Mouse (Mus musculus) CD4-positive, CD25-positive, alpha-beta regulatory T cell, adult 2 months (primary cell): ENCODE measurements around the gene Tnxb.
"Not testable (repeated sequence)": the region's sequence is repeated elsewhere in the genome, so short reads cannot be mapped to it uniquely, and the experiment has no call there.

Experiments
- DNase-seq: peaks from one replicate; pipeline ENCODE4 v3.0.0-alpha.2; 2012; ENCODE audit warnings: low read depth, low spot score

Gene Tnxb

GRCm38 (mm10) chr17:34683686-34684220 lies 13.4 kb downstream of the Tnxb start:
- DNase-seq = no peak

GRCm38 (mm10) chr17:34684253-34684893 lies 14.0 kb downstream of the Tnxb start:
- DNase-seq = no peak

- no peak for DNase-seq
These were observed 15.1 kb downstream of the Tnxb start for GRCm38 (mm10) chr17:34685120-34686110.

GRCm38 (mm10) chr17:34688889-34689288 lies 18.6 kb downstream of the Tnxb start:
- DNase-seq = no peak

- DNase-seq = no peak
These were observed 20.1 kb downstream of the Tnxb start for GRCm38 (mm10) chr17:34690458-34690857.

- no peak for DNase-seq
These were observed 22.6 kb downstream of the Tnxb start for GRCm38 (mm10) chr17:34692906-34693305.

GRCm38 (mm10) chr17:34699575-34700408 lies 29.5 kb downstream of the Tnxb start:
- DNase-seq = no peak

GRCm38 (mm10) chr17:34700671-34701071 lies 30.3 kb downstream of the Tnxb start:
- DNase-seq = no peak

GRCm38 (mm10) chr17:34706476-34706875 lies 36.1 kb downstream of the Tnxb start:
- DNase-seq = not testable (repeated sequence)

GRCm38 (mm10) chr17:34712951-34713350 lies 42.6 kb downstream of the Tnxb start:
- DNase-seq = peak; percentile 45

- not testable (repeated sequence) for DNase-seq
These were observed 44.0 kb downstream of the Tnxb start for GRCm38 (mm10) chr17:34714181-34714907.

- DNase-seq = not testable (repeated sequence)
These were observed 44.6 kb downstream of the Tnxb start for GRCm38 (mm10) chr17:34714908-34715445.

GRCm38 (mm10) chr17:34715451-34715850 lies 45.1 kb downstream of the Tnxb start:
- not testable (repeated sequence) for DNase-seq

- no peak for DNase-seq
These were observed 45.9 kb downstream of the Tnxb start for GRCm38 (mm10) chr17:34716247-34716646.

- no peak for DNase-seq
These were observed 47.1 kb downstream of the Tnxb start for GRCm38 (mm10) chr17:34717401-34717800.

- not testable (repeated sequence) for DNase-seq
These were observed 49.6 kb downstream of the Tnxb start for GRCm38 (mm10) chr17:34719886-34720285.

GRCm38 (mm10) chr17:34722238-34722637 lies 51.9 kb downstream of the Tnxb start:
- DNase-seq = not testable (repeated sequence)

- no peak for DNase-seq
These were observed 52.7 kb downstream of the Tnxb start for GRCm38 (mm10) chr17:34723066-34723465.

- DNase-seq = no peak
These were observed 57.6 kb downstream of the Tnxb start for GRCm38 (mm10) chr17:34727887-34728286.

- not testable (repeated sequence) for DNase-seq
These were observed 58.8 kb downstream of the Tnxb start for GRCm38 (mm10) chr17:34729155-34729554.
